Mouse (Mus musculus): ENCODE data around the gene Ankra2. TPM values are rescaled to one million over a fixed set of nuclear protein-coding genes. Genes with fewer than 3 reads are reported as not detected.

The Ankra2 gene
- polyA plus RNA-seq, 1 experiment from 2014 or later: 26.6 TPM

DNA sequence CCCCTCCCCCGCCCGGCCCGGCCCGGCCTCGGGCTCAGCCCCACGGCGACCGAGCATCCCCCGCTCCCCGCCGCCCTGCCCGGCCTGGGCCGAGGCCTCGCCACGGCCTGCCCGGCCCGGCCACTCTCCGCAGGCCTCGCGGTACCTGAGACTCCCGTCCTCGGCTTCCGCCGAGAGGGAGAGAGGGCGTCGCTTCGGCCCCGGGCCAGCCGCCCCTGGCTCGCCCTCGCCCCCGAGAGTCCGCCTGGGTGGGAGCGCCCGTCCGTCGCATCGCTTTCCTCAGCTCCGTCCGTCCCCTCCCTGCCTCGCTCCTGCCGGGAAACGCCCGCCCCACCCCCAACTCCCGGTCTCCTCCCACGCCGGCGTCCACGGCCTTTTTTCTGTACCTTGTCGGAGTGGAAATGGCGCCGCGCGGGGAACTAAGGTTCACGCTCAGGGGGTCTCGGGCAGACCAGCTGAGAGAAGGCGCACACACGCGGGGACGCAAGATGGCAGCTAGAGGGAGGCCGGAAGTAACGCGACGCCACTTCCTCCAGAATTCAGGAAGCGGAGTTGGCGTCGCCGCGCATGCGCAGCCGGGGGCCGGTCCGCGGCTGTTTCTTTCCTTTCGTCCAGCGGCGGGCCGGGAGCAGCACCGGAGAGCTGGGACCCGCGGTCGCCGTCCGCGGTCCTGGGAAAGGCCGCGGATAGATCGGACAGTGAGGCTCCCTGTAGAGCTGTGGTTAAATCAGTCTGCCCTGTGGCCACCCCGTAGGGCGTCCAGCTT, 53.8 kb downstream of the Ankra2 start, which contains the start of gene Btf3:
Btf3 (minus strand) TSS at position 527 of the 766 bp plus-strand sequence.
- peak within 1 kb of the TSS; percentile 99 for H3K4me3 ChIP-seq (ENCODE audit: low read depth, low read length)
- peak within 1 kb of the TSS; percentile 80 for H3K4me2 ChIP-seq (ENCODE audit: low read depth, low read length)
- WGBS: under 1% methylated on average over 43 of the region's 90 CpGs
- peak; percentile 94 for ATAC-seq (ENCODE audit: low read depth)
- no peaks in the 10 kb centered on the region for H3K9me3 ChIP-seq (ENCODE audit: control insufficient read depth, low read length)
- peaks cover 33% of the 10 kb centered on the region for H3K36me3 ChIP-seq (ENCODE audit: control insufficient read depth, insufficient read depth, low read length)
- peak; percentile 97 for DNase-seq (ENCODE audit: low spot score)
- no peaks in the 10 kb centered on the region for H3K27me3 ChIP-seq (replicated peaks; ENCODE audit: control insufficient read depth, insufficient read depth, low read length)
- H3K27ac ChIP-seq (replicated peaks; ENCODE audit: low read depth, low read length): peak within 1 kb of the TSS; percentile 92
- H3K4me1 ChIP-seq (ENCODE audit: control insufficient read depth, insufficient read depth, low read length): peaks cover 11% of the 10 kb centered on the region
- peak within 1 kb of the TSS; percentile 98 for H3K9ac ChIP-seq (ENCODE audit: low read depth, low read length)

DNA sequence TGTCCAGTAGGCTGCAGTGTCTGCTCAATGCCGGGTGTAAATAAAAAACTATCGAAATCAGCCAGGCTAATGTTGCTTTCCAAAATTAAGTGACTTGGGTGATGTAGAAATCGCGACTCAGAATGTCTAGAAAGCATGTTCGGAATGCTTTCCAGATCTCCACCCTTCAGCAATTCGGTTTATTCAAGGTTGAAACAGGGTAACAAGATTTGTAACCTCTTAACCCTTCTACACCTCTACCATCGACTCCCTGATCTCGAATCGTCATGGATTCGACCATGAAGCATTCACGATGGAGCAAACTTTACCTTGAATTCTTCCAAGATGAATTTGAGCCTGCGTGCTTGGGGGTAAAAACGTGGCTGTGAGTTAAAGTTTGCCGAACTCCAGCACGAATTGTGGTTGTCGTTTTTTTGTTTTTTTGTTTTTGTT, 54.4 kb downstream of the Ankra2 start:
- ATAC-seq (ENCODE audit: low read depth) (no peak), DNase-seq (ENCODE audit: low spot score) (no peak)
- H3K9ac ChIP-seq (ENCODE audit: low read depth, low read length): peak overlapping the region; percentile 98
- H3K4me1 ChIP-seq (ENCODE audit: control insufficient read depth, insufficient read depth, low read length): peaks cover 11% of the 10 kb centered on the region
- H3K9me3 ChIP-seq (ENCODE audit: control insufficient read depth, low read length): no peaks in the 10 kb centered on the region
- peak overlapping the region; percentile 99 for H3K4me3 ChIP-seq (ENCODE audit: low read depth, low read length)
- no peaks in the 10 kb centered on the region for H3K27me3 ChIP-seq (replicated peaks; ENCODE audit: control insufficient read depth, insufficient read depth, low read length)
- WGBS: 3% methylated on average over 16 of the region's 16 CpGs
- peaks cover 27% of the 10 kb centered on the region for H3K36me3 ChIP-seq (ENCODE audit: control insufficient read depth, insufficient read depth, low read length)
- H3K27ac ChIP-seq (replicated peaks; ENCODE audit: low read depth, low read length): peak overlapping the region; percentile 92
- H3K4me2 ChIP-seq (ENCODE audit: low read depth, low read length): peak overlapping the region; percentile 80

DNA sequence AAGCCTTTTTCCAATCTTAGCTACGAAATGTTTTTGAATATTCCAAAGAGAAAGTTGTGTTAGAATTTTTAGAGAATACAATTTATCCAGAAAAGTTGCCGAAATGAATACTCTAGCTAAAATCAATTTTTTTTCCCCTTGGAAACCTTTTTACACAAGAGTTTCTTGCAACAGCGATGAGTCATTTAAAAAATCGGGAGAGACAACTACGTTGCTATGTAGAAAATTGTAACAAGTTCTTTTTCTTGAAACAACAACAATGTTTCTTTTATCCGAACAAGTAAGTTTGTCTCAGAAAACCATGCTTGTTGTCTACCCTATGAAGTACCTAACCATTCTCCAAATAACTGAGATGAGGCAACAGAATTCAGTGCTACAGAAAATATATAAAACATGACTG, 55.0 kb downstream of the Ankra2 start:
- Histone ChIP-seq H3K9me3 (ENCODE audit: control insufficient read depth, low read length) (no peaks in the 10 kb centered on the region), H3K4me1 (ENCODE audit: control insufficient read depth, insufficient read depth, low read length) (peaks cover 11% of the 10 kb centered on the region), H3K4me3 (ENCODE audit: low read depth, low read length) (peak overlapping the region; percentile 99), H3K27me3 (replicated peaks; ENCODE audit: control insufficient read depth, insufficient read depth, low read length) (no peaks in the 10 kb centered on the region), H3K9ac (ENCODE audit: low read depth, low read length) (no peak overlapping the region), H3K36me3 (ENCODE audit: control insufficient read depth, insufficient read depth, low read length) (peaks cover 21% of the 10 kb centered on the region), H3K4me2 (ENCODE audit: low read depth, low read length) (peak overlapping the region; percentile 80), H3K27ac (replicated peaks; ENCODE audit: low read depth, low read length) (no peak overlapping the region)
- no peak for DNase-seq (ENCODE audit: low spot score)
- WGBS: 85% methylated on average over 6 of the region's 6 CpGs
- no peak for ATAC-seq (ENCODE audit: low read depth)

Other genes with a start within 250 kb of the Ankra2 start
- gene Arhgef28, start 56.6 kb upstream of the Ankra2 start, polyA plus RNA-seq (2014; fragmentation: Nextera tagmentation; extraction: Ambion mirVana): 9.4 and 11.5 TPM in 2 replicates
- 20.8 and 26.8 TPM in 2 replicates for gene Utp15, start within 50 bp of the Ankra2 start, polyA plus RNA-seq (2014; fragmentation: Nextera tagmentation; extraction: Ambion mirVana)
- not detected in 2 replicates for gene Gm21976, start 16.8 kb downstream of the Ankra2 start, polyA plus RNA-seq (2014; fragmentation: Nextera tagmentation; extraction: Ambion mirVana)
- gene Btf3, start 53.9 kb downstream of the Ankra2 start, polyA plus RNA-seq (2014; fragmentation: Nextera tagmentation; extraction: Ambion mirVana): 674 and 695 TPM in 2 replicates
- 2.9 and 3.6 TPM in 2 replicates for gene Foxd1, start 91.2 kb downstream of the Ankra2 start, polyA plus RNA-seq (2014; fragmentation: Nextera tagmentation; extraction: Ambion mirVana)
- 1.5 and 2.4 TPM in 2 replicates for gene Gm10320, start 228.9 kb downstream of the Ankra2 start, polyA plus RNA-seq (2014; fragmentation: Nextera tagmentation; extraction: Ambion mirVana)